Mouse (Mus musculus) 3134 (cell line): ENCODE measurements around the gene Aebp2.
"Not testable (repeated sequence)": the region's sequence is repeated elsewhere in the genome, so short reads cannot be mapped to it uniquely, and the experiment has no call there.

Experiments
- DNase-seq: peaks from one replicate; pipeline ENCODE4 v3.0.0-alpha.2; 2011; ENCODE audit warnings: low spot score; ENCODE audit not compliant: insufficient read length; ENCODE audit errors: extremely low read depth

Gene Aebp2

GRCm38 (mm10) chr6:140622391-140623225 is at the start of gene Aebp2:
TSS of gene Aebp2 (plus strand) at chr6:140622663.
- no peak for DNase-seq

- DNase-seq, result no peak
Observed at GRCm38 (mm10) chr6:140574943-140575342, 47.5 kb upstream of the Aebp2 start.

- no peak for DNase-seq
Observed at GRCm38 (mm10) chr6:140576133-140576532, 46.3 kb upstream of the Aebp2 start.

- no peak for DNase-seq
Observed at GRCm38 (mm10) chr6:140576961-140577821, 45.3 kb upstream of the Aebp2 start.

- no peak for DNase-seq
Observed at GRCm38 (mm10) chr6:140577822-140578170, 44.7 kb upstream of the Aebp2 start.

- not testable (repeated sequence) for DNase-seq
Observed at GRCm38 (mm10) chr6:140578985-140579384, 43.5 kb upstream of the Aebp2 start.

GRCm38 (mm10) chr6:140580170-140580569 is 42.3 kb upstream of the Aebp2 start:
- DNase-seq, result no peak

- DNase-seq, result no peak
Observed at GRCm38 (mm10) chr6:140586714-140587259, 35.7 kb upstream of the Aebp2 start.

GRCm38 (mm10) chr6:140591331-140591730 is 31.1 kb upstream of the Aebp2 start:
- no peak for DNase-seq

GRCm38 (mm10) chr6:140592713-140593112 is 29.8 kb upstream of the Aebp2 start:
- DNase-seq, result no peak

- DNase-seq, result peak; percentile 87
Observed at GRCm38 (mm10) chr6:140593420-140594170, 28.9 kb upstream of the Aebp2 start.

GRCm38 (mm10) chr6:140595551-140595950 is 26.9 kb upstream of the Aebp2 start:
- not testable (repeated sequence) for DNase-seq

- no peak for DNase-seq
Observed at GRCm38 (mm10) chr6:140597381-140598329, 24.8 kb upstream of the Aebp2 start.

- DNase-seq, result no peak
Observed at GRCm38 (mm10) chr6:140598516-140598915, 23.9 kb upstream of the Aebp2 start.

GRCm38 (mm10) chr6:140599337-140599736 is 23.1 kb upstream of the Aebp2 start:
- DNase-seq, result no peak

GRCm38 (mm10) chr6:140600671-140601070 is 21.8 kb upstream of the Aebp2 start:
- not testable (repeated sequence) for DNase-seq

- no peak for DNase-seq
Observed at GRCm38 (mm10) chr6:140601175-140601574, 21.3 kb upstream of the Aebp2 start.

- no peak for DNase-seq
Observed at GRCm38 (mm10) chr6:140603228-140603944, 19.1 kb upstream of the Aebp2 start.

- DNase-seq, result not testable (repeated sequence)
Observed at GRCm38 (mm10) chr6:140605173-140605572, 17.3 kb upstream of the Aebp2 start.
